Mouse (Mus musculus) left cerebral cortex, postnatal 4 days (tissue): ENCODE measurements around the gene Sp140. TPM values are rescaled to one million over a fixed set of nuclear protein-coding genes. Genes with fewer than 3 reads are reported as not detected.
"Not testable (repeated sequence)": the region's sequence is repeated elsewhere in the genome, so short reads cannot be mapped to it uniquely, and the experiment has no call there.

ENCODE experiments used
- DNase-seq: peaks from one replicate; pipeline ENCODE4 v3.0.0-alpha.2; 2022
- intact Hi-C: fragments of 180-260 bp; cut with DNase I; formaldehyde crosslinking; loops from one replicate; pipeline ENCODE4 v1.15.1; 2025
- total RNA-seq, 2 experiments: library from RNA; stranded (reverse); gene quantifications; 2 replicates each; pipeline ENCODE4 v1.2.3; 2021

Sp140 gene
- under 1 TPM; 0.64 to 0.83 TPM for total RNA-seq

GRCm38 (mm10) chr1:85600078-85600477, at the start of gene Sp140:
Gene Sp140, plus strand, starts transcription at chr1:85600378.
- intact Hi-C loops, DNase-seq: not testable (repeated sequence)

GRCm38 (mm10) chr1:85555261-85555660, 44.9 kb upstream of the Sp140 start:
- intact Hi-C loops: not testable (repeated sequence)
- peak; percentile 3 for DNase-seq

GRCm38 (mm10) chr1:85573554-85573953, 26.6 kb upstream of the Sp140 start:
- intact Hi-C loops, DNase-seq: not testable (repeated sequence)

DNA sequence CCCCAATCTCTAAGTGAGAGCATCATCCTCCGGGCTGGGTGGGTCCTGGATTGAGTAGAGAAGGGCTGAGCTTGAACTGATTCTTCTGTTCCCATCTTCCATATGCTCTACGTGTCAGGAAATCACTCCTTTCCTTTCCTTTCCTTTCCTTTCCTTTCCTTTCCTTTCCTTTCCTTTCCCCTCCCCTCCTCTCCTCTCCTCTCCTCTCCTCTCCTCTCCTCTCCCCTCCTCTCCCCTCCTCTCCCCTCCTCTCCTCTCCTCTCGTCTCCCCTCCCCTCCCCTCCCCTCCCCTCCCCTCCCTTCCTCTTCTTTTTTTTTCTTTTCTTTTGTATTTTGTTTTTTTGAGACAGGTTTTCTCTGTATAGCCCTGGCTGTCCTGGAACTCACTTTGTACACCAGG, 24.8 kb upstream of the Sp140 start, which contains the start of gene G530012D18Rik:
Gene G530012D18Rik, plus strand, starts transcription at position 301 of the 400 bp plus-strand sequence.
- intact Hi-C loops, DNase-seq: not testable (repeated sequence)

GRCm38 (mm10) chr1:85578372-85579010, 21.7 kb upstream of the Sp140 start:
- DNase-seq, intact Hi-C loops: not testable (repeated sequence)

- intact Hi-C loops, DNase-seq: not testable (repeated sequence)
Measured at GRCm38 (mm10) chr1:85579199-85580147, 20.7 kb upstream of the Sp140 start.

- DNase-seq, intact Hi-C loops: not testable (repeated sequence)
Measured at GRCm38 (mm10) chr1:85580148-85580534, 20.0 kb upstream of the Sp140 start.

- intact Hi-C loops, DNase-seq: not testable (repeated sequence)
Measured at GRCm38 (mm10) chr1:85580578-85580977, 19.6 kb upstream of the Sp140 start.

DNA sequence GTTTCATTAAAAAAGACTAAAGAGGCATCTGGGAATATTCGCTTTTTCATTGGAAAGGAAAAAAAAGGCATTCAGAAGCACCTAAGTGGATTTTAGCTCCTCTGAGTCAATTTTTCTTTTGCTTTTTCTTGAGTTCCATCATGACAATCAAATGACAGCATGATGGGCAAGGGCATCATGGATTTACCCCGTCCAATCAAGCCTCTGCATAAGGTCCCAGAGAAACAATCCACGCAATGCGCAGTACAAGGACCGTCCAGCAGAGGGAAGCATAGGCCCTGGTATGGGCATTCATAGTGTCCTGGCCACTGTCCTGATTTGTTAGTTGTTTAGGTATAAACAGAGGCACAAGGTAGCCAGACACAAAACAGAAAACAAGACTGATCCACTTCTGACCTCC, 18.7 kb upstream of the Sp140 start:
- intact Hi-C loops, DNase-seq: not testable (repeated sequence)

- intact Hi-C loops, DNase-seq: not testable (repeated sequence)
Measured at GRCm38 (mm10) chr1:85588697-85589096, 11.5 kb upstream of the Sp140 start.

- DNase-seq, intact Hi-C loops: not testable (repeated sequence)
Measured at GRCm38 (mm10) chr1:85592526-85592925, 7.7 kb upstream of the Sp140 start.

DNA sequence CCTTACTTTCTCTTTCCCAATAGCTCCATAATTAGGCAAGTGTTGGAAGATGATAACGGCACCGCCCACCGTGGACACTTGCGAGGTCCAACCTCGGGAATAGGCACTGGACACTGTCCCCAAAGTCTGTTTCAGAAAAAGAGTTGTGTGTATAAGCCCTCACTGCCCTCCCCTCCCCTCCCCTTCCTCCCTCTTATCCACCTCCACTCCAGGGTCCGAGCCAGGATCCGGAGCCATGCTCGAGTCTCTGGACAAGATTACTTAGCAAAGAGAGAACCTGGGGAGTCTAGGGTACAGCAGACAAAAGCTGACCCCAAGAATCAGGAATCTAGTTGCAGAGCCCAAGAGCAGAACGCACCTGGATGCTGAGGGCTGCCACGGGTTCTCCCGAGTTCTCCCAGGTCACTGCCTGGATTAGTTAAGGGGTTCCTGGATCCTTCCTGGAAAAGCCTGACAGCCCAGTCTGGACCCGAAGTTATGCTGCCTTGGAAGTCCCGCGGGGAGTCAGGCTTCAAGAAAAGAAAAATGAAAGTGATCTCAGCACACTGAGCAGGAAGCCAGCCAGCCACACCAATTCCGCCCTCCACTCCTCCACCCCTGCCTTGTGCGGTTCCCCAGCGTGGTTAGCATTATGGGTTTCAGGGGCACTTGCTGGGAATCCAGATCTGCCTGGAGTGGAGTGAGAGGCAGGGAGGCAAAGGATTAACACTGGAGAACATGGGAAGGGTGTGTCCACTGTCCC, 1.7 kb upstream of the Sp140 start, which contains the start of gene Sp110:
Gene Sp110, minus strand, starts transcription at position 547 of the 742 bp plus-strand sequence.
- DNase-seq, intact Hi-C loops: not testable (repeated sequence)

DNA sequence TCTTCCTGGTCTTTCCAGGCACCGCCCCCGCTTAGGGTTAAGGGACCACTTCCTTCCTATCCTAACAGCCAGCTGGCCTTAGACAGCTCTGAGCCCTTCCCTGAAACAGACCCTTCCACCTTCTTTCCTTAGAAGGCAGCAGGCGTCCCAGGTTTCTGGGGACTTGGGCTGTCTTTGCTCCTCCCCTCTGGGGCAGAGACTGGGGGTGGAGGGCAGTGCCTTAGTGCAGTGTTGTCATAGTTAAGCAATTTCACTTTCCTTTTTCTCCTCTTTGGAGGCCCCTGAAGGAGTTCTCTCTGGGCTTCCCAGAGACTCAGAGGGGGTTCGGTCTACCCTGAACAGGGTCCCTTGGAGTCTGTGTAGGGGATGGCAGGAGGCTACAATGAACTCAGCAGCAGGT, 616 bp downstream of the Sp140 start:
- DNase-seq, intact Hi-C loops: not testable (repeated sequence)

DNA sequence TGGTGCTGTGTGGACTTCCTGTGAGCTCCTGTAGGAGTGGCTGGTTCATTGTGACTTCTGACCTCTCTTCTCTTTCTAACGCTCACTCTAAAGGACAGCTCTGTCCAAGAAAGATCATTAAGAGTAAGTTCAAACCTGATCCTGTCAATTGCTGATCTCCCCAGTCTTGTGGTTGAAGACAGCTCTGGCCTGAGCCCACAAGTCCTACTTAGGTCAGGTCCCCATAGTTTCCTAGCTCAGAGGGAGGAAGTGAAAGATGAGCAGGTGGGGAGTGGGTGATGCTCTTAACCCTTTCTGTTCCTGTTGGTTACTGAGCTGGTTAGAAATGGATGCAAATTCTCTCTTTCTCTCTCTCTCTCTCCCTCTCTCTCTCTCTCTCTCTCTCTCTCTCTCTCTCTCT, 4.2 kb downstream of the Sp140 start:
- intact Hi-C loops, DNase-seq: not testable (repeated sequence)

DNA sequence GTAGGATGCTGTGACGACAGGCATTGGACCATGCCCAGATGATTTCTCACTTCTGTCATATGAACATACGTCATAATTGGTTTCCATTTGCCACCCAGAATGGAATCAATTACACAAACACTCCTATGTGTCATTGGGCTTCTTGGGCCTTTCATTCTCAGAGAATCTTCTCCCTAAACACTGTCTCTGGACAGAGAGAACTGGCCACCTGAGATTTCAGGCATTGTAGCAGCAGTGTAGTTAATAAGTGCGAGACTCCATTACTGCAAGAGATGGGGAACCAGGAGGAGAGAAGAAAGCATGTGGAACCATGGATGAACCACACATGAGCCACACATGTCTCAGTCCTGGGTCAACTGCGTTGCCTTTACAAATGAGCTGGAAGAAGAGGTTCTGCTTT, 8.2 kb downstream of the Sp140 start:
- intact Hi-C loops, DNase-seq: not testable (repeated sequence)

DNA sequence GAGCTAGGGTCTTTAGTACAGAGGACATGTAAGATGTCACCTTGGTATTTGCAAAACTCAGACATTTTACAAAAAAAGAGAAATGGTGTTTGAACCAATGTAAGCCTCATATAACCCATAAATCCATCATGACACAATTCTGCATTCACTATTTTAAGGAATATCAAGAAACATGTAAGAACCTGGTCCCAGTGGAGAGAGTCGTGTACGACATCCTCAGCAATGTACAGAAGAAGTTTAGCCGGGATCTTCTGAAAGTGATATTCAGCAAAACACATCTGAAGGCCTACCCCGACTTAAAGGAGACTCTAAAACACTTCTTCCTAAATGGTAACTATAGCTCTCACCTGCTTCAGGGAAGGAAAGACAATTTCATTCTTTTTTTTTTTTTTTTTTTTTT, 10.4 kb downstream of the Sp140 start:
- intact Hi-C loops, DNase-seq: not testable (repeated sequence)

DNA sequence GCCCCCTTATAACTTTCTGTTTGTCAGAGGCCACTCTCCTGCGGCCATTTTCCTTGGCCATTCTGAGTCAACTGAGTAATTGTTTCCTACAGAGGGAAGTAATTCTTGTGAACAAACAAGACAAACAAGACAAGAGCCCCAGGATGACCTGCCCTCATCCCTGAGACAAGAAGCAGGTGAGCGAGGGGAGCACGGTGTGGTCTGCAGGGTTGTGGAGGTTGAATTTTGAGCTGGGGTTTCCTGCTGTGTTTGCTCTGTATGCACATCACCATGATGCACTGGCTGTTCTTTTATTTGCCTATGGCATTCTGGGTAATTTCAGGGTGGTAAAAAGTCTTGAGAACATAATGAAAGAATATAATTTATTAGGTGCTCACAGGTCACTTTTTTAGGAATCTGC, 14.9 kb downstream of the Sp140 start:
- intact Hi-C loops, DNase-seq: not testable (repeated sequence)

- DNase-seq, intact Hi-C loops: not testable (repeated sequence)
Measured at GRCm38 (mm10) chr1:85615819-85616218, 15.6 kb downstream of the Sp140 start.

DNA sequence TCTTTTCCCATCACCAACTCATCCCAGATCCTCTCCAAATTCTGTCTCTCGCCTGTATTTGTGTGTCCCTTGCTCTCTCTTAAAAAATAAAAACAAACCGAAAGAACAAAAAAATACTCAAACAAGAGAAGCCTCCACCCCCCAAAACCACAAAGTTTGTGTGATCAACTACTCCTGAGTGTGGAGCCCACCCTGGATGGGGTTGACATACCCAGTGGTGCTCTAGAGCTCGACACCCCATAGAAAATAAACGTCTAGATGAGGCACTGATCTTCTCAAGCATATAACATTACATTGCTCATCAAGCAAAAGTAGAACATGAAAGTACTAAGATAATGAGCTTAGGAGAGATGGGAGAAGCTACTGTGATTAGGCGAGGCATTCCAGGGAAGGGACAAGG, 17.0 kb downstream of the Sp140 start:
- intact Hi-C loops, DNase-seq: not testable (repeated sequence)

GRCm38 (mm10) chr1:85618689-85619088, 18.5 kb downstream of the Sp140 start:
- DNase-seq, intact Hi-C loops: not testable (repeated sequence)
